Mouse (Mus musculus) central nervous system, embryonic 18 days (tissue): ENCODE measurements around the gene Arrdc5. TPM values are rescaled to one million over a fixed set of nuclear protein-coding genes. Genes with fewer than 3 reads are reported as not detected.

Experiments used
- polyA plus RNA-seq: library from polyadenylated mRNA; depleted of rRNA; stranded (reverse); fragments of >200 nt; gene quantifications from 2 replicates; pipeline ENCODE4 v1.2.3, GENCODE M21; 2012; rRNA removed

Arrdc5 gene
- polyA plus RNA-seq = not detected in 2 replicates

DNA sequence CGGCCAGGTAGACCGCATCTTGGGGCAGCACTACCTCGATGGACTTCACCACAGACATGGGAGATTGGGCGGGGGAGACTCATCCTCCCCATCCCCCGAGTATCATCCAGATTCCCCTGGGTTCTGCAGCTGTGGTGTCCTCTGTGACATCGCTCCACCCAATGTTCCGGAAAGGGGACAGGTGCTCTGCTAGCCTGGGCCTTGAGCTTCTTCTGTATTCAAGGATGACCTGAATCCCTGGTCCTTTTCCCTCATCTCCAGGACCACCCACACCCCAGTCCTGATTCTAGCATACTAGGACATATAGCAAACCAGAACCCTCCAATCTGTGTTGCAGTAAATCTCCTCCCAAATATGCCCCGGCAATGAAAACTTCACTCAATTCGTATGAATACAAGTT lies at the start of gene Arrdc5:
Gene Arrdc5, minus strand, starts transcription at position 101 of the 400 bp plus-strand sequence.

DNA sequence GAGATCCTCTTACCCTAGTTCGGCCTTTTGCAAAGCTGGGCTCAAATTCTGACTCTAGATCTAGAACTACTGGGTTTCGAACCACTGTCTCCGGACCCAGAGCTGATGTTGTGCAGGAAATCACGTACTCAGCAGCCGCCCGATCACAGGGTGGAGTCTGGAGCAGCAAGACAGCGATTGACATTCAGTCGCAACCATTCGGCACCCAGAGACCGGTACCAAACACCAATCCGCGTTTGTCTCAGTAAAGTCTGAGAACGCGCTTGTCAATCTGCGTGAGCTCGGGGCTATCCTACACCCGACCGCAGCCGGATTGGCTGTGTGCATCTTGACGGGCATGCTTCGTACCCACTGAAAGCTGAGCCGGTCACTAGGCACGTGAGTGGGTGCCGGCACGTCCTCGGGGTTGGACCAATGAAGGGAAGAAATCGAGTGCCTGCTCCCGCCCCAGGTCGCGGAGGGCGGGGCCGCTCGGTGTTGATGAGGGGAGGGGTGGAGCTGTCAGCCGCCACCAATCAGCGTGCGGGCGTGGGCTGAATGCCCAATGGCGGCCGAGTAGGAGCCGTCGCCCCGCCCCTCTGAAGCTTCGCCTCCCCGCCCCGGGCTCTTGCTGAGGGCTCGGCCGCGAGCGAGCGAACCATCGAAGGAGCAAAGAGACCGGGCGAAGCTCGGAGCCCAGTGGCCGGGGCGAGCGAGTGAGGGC lies 25.5 kb upstream of the Arrdc5 start, which contains the start of gene Kdm4b:
Gene Kdm4b, plus strand, starts transcription at position 613 of the 703 bp plus-strand sequence.

DNA sequence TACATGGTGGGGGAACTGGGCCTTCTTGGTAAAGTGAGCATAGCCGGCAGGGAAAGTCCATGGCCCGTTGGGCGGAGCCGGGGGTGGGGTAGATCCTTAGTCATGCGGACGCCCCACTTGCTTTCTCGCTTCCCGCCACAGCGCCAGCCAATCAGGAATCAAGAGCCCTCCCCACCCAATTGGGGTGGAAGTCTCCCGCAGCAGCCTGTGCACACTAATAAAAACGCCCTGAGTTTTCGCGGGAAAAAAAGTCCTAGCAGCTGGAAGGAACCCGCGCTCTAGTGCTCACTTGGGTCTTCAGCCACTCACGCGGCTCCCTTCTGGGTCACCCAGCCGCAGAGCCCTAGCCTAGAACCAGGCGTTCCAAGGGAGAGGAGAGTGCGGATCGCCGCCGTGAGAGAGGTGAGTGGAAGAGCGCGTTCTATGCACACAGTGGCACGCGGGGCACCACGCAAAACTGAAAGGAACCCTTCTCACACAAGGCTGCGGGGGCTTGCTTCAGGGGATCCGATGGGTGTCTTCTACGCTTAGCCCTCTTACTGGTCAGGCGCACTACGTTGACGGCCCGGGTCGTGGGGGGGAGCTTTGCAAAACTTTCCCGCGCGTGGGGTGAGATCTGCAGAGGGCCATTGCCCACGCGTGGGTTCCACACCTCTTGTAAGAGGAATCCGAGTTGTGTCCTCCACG lies 3.2 kb upstream of the Arrdc5 start, which contains the start of gene Uhrf1:
Gene Uhrf1, plus strand, starts transcription at position 162 of the 687 bp plus-strand sequence.

DNA sequence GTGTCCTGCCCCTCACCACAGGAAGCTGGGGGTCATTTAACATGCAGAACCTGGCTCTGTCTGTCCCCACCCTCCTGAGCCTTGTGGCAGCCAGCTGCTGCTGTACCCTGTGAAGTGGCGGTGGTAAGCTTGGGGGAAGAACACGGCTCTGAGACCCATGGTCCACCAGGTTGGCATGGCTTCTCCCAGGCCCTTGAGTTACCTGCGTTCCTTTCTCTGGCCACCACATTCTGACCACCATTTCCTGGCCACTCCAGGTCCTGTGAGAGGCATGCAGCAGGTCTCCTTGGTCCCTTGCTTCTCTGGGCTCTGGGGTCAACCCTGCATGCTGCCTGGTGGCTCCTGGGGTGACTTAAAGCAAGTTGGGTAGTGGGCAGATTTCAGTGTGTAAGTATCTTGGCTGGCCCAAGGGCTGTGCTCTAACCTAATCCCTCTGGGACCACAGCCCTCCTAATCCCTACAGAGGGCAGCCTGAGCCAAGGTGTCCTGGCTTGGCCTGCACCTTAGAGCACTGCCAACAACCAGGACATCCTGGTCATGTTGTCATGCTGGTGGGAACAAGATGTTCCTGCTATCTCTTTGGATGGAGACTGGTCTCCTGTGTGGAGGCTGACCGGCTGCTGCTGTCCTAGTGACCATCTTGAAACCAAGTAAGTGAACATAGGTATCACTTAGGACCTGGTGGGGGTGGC lies 7.4 kb downstream of the Arrdc5 start, which contains the start of gene Plin3:
Gene Plin3, minus strand, starts transcription at position 343 of the 692 bp plus-strand sequence.

DNA sequence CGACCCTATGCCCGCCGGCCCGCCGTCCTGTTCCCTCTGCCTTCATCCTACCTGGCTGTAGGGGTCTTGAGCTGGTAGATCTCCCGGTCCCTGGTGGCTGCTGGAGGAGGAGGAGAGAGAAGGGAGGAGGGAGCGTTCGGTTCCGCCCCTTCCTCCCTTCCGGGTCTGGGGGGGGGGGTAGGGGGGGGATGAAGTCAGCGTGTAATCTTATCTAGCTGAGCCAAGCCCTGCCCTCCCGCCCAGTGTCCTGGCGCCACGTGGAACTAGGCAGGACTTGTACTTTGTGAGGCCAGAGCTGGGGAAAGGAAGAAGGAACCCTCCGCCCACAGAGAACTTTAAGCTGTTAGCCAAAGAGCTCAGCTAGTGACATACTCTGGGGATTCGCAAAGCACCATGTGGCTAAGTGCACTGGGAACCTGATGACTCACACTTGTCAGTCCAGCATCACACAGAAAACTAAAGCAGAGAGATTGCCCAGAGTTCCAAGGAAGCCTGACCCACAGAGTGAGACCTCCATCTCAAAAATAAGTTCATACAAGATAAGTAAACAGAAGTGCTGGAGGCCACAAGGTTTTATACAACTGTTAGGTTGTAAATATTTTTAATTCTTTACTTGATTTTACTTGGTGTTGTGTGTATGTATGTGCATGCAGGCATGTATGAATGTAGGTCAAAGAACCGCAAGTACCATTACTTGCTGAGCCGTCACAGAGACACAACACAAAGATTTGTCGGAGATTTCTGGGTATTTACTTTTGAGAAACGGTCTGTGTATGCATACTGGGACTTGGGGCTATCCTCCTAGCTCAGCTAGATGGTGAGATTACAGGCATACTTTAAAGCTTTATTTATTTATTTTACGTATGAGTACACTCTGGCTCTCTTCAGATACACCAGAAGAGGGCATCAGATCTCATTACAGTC lies 23.2 kb downstream of the Arrdc5 start, which contains the start of gene Ticam1:
Gene Ticam1, minus strand, starts transcription at position 144 of the 924 bp plus-strand sequence.

DNA sequence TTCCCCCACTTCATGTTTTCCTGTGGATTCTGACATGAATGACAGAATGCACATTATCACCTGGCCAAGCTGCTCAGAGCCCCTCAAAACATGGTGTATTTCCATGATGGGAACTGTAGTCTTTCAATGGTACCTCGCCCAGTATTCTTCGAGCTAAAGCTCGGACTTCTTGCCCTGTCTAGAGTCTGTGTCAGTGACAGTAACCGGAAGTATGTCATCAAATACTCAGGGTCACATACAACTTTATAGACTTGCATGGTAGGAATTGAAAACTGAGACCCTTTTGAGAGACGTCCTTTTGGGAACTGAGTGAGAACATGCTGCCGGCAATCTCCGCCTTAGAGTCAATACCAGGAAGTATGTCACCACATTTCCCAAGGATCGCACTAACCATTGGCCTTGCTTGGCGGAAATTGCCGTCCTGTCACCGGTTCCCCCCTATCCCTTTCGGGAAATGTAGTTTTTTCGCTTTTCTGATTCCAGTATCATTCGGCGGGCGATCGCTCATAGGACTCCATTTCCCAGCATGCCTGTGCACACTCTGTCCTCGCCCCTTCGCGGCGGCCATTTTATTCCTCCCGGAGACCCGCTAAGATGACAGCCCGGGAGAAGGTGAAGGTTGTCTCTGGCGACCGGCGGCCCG lies 43.7 kb downstream of the Arrdc5 start, which contains the start of gene Fem1a:
Gene Fem1a, plus strand, starts transcription at position 572 of the 643 bp plus-strand sequence.

Other genes with a start within 250 kb of the Arrdc5 start
- 105 and 110 TPM in 2 replicates for gene Ubxn6, start 225.3 kb downstream of the Arrdc5 start, polyA plus RNA-seq
- gene Hdgfl2, start 220.7 kb downstream of the Arrdc5 start, polyA plus RNA-seq = 124 and 126 TPM in 2 replicates
- gene Plin4, start 190.5 kb downstream of the Arrdc5 start, polyA plus RNA-seq = 0.66 and 0.68 TPM in 2 replicates
- gene Plin5, start 182.7 kb downstream of the Arrdc5 start, polyA plus RNA-seq = 1.9 and 2.1 TPM in 2 replicates
- gene Lrg1, start 178.3 kb downstream of the Arrdc5 start, polyA plus RNA-seq = 0.06 and 0.41 TPM in 2 replicates
- gene Sema6b, start 159.9 kb downstream of the Arrdc5 start, polyA plus RNA-seq = 45.5 and 51.8 TPM in 2 replicates
- 9.4 and 10.4 TPM in 2 replicates for gene Tnfaip8l1, start 137.8 kb downstream of the Arrdc5 start, polyA plus RNA-seq
- gene Mydgf, start 116.4 kb downstream of the Arrdc5 start, polyA plus RNA-seq = 47.7 and 52.9 TPM in 2 replicates
- gene Dpp9, start 81.4 kb downstream of the Arrdc5 start, polyA plus RNA-seq = 40.3 and 41.4 TPM in 2 replicates
- 24.0 and 24.1 TPM in 2 replicates for gene Fem1a, start 43.5 kb downstream of the Arrdc5 start, polyA plus RNA-seq
- 2.3 and 2.7 TPM in 2 replicates for gene Ticam1, start 23.5 kb downstream of the Arrdc5 start, polyA plus RNA-seq
- 4.1 TPM in 2 replicates for gene Plin3, start 7.4 kb downstream of the Arrdc5 start, polyA plus RNA-seq
- 15.6 and 16.9 TPM in 2 replicates for gene Uhrf1, start 3.0 kb upstream of the Arrdc5 start, polyA plus RNA-seq
- gene Kdm4b, start 25.8 kb upstream of the Arrdc5 start, polyA plus RNA-seq = 53.9 and 65.1 TPM in 2 replicates
- gene Ptprs, start 176.2 kb upstream of the Arrdc5 start, polyA plus RNA-seq = 949 and 1,105 TPM in 2 replicates
- not detected in 2 replicates for gene Znrf4, start 212.1 kb upstream of the Arrdc5 start, polyA plus RNA-seq